Mouse (Mus musculus) CH12.LX (cell line): ENCODE results near the gene Ctss.

Experiments used
- MYC ChIP-seq: IDR thresholded peaks from 2 replicates; pipeline ENCODE4 v1.6.1; 2011; ENCODE audit warnings: low read depth, mild to moderate bottlenecking, improper control_type of control experiment, low read length
- RAD21 ChIP-seq: IDR thresholded peaks from 2 replicates; pipeline ENCODE4 v1.6.1; 2011; ENCODE audit warnings: low read depth, mild to moderate bottlenecking, low read length, improper control_type of control experiment, moderate library complexity
- TCF12 ChIP-seq: IDR thresholded peaks from 2 replicates; pipeline ENCODE4 v1.6.1; 2014; ENCODE audit warnings: low read depth, mild to moderate bottlenecking, inconsistent platforms, low read length, improper control_type of control experiment
- USF1 ChIP-seq: IDR thresholded peaks from 2 replicates; pipeline ENCODE4 v1.6.1; 2014; ENCODE audit warnings: low read depth, mild to moderate bottlenecking, inconsistent platforms, low read length, improper control_type of control experiment

- TF ChIP-seq RAD21, result no peak
- no peak for TF ChIP-seq TCF12
- TF ChIP-seq USF1, result no peak
- no peak for TF ChIP-seq MYC
Observed at GRCm38 (mm10) chr3:95601287-95601686, 74.7 kb downstream of the Ctss start.
